Mouse (Mus musculus): Measurements from ENCODE around the gene Spty2d1. TPM values are rescaled to one million over a fixed set of nuclear protein-coding genes. Genes with fewer than 3 reads are reported as not detected.
"Not testable (repeated sequence)": the region's sequence is repeated elsewhere in the genome, so short reads cannot be mapped to it uniquely, and the experiment has no call there.

Spty2d1 gene
- total and polyA plus RNA-seq, 2 experiments from 2014 or later: 4.7 to 8.8 TPM

GRCm38 (mm10) chr7:46993079-46993478 is 15.1 kb downstream of the Spty2d1 start:
- ATAC-seq (ENCODE audit: low FRiP score) (no peak), DNase-seq (ENCODE audit: low spot score) (no peak)
- no peak overlapping the region for H3K27ac ChIP-seq (ENCODE audit: low read depth, low read length)
- H3K4me3 ChIP-seq (ENCODE audit: low read depth, low read length): no peak overlapping the region
- no peaks in the 10 kb centered on the region for H3K4me1 ChIP-seq (ENCODE audit: insufficient read depth, low read length)
- 88% methylated on average over 8 of the region's 8 CpGs for WGBS
- no peak for TF ChIP-seq CTCF (IDR thresholded peaks at IDR 0.05)
- peaks cover 42% of the 10 kb centered on the region for H3K36me3 ChIP-seq (ENCODE audit: insufficient read depth, low read length)
- H3K9ac ChIP-seq (replicated peaks; ENCODE audit: low read length, poor library complexity, severe bottlenecking): no peak overlapping the region
- no peaks in the 10 kb centered on the region for H3K9me3 ChIP-seq (ENCODE audit: low read length)
- H3K4me2 ChIP-seq (ENCODE audit: low read depth, low read length, poor library complexity, severe bottlenecking): no peak overlapping the region
- no peaks in the 10 kb centered on the region for H3K27me3 ChIP-seq (ENCODE audit: insufficient read depth, low read length)

GRCm38 (mm10) chr7:46989387-46989786 is 18.8 kb downstream of the Spty2d1 start:
- not testable (repeated sequence) for H3K9ac ChIP-seq (replicated peaks; ENCODE audit: low read length, poor library complexity, severe bottlenecking); H3K4me3 ChIP-seq (ENCODE audit: low read depth, low read length); H3K9me3 ChIP-seq (ENCODE audit: low read length); ATAC-seq (ENCODE audit: low FRiP score); H3K27ac ChIP-seq (ENCODE audit: low read depth, low read length); H3K27me3 ChIP-seq (ENCODE audit: insufficient read depth, low read length); H3K4me2 ChIP-seq (ENCODE audit: low read depth, low read length, poor library complexity, severe bottlenecking); H3K4me1 ChIP-seq (ENCODE audit: insufficient read depth, low read length); DNase-seq (ENCODE audit: low spot score)
- 82% methylated on average over 4 of the region's 4 CpGs for WGBS
- peaks cover 14% of the 10 kb centered on the region for H3K36me3 ChIP-seq (ENCODE audit: insufficient read depth, low read length)

- 57% methylated on average over 2 of the region's 2 CpGs for WGBS
- Histone ChIP-seq H3K36me3 (ENCODE audit: insufficient read depth, low read length) (peaks cover 5% of the 10 kb centered on the region; the same call in 1 of the 2 replicates), H3K27me3 (ENCODE audit: insufficient read depth, low read length) (no peaks in the 10 kb centered on the region), H3K27ac (ENCODE audit: low read depth, low read length) (no peak overlapping the region), H3K9me3 (ENCODE audit: low read length) (no peaks in the 10 kb centered on the region), H3K4me2 (ENCODE audit: low read depth, low read length, poor library complexity, severe bottlenecking) (no peak overlapping the region), H3K9ac (replicated peaks; ENCODE audit: low read length, poor library complexity, severe bottlenecking) (no peak overlapping the region), H3K4me3 (ENCODE audit: low read depth, low read length) (no peak overlapping the region), H3K4me1 (ENCODE audit: insufficient read depth, low read length) (no peaks in the 10 kb centered on the region)
- DNase-seq (ENCODE audit: low spot score) (no peak), ATAC-seq (ENCODE audit: low FRiP score) (no peak)
- no peak for TF ChIP-seq CTCF (IDR thresholded peaks at IDR 0.05)
Measured at GRCm38 (mm10) chr7:46987073-46987472, 21.1 kb downstream of the Spty2d1 start.

- H3K9me3 ChIP-seq (ENCODE audit: low read length): no peaks in the 10 kb centered on the region
Measured at GRCm38 (mm10) chr7:46986646-46987045, 21.6 kb downstream of the Spty2d1 start.

GRCm38 (mm10) chr7:46985718-46986505 is 22.3 kb downstream of the Spty2d1 start:
- H3K9me3 ChIP-seq (ENCODE audit: low read length): no peaks in the 10 kb centered on the region
- H3K4me1 ChIP-seq (ENCODE audit: insufficient read depth, low read length): no peaks in the 10 kb centered on the region
- H3K27me3 ChIP-seq (ENCODE audit: insufficient read depth, low read length): no peaks in the 10 kb centered on the region
- ATAC-seq (ENCODE audit: low FRiP score) (no peak), DNase-seq (ENCODE audit: low spot score) (no peak)
- 0 out of 2 replicates have a peak, but pooled peaks cover 2% of the 10 kb centered on the region for H3K36me3 ChIP-seq (ENCODE audit: insufficient read depth, low read length)
- WGBS: 52% methylated on average over 8 of the region's 8 CpGs
- no peak overlapping the region for H3K9ac ChIP-seq (replicated peaks; ENCODE audit: low read length, poor library complexity, severe bottlenecking)
- TF ChIP-seq CTCF (IDR thresholded peaks at IDR 0.05): no peak
- no peak overlapping the region for H3K4me2 ChIP-seq (ENCODE audit: low read depth, low read length, poor library complexity, severe bottlenecking)
- no peak overlapping the region for H3K4me3 ChIP-seq (ENCODE audit: low read depth, low read length)
- H3K27ac ChIP-seq (ENCODE audit: low read depth, low read length): no peak overlapping the region

More at GRCm38 (mm10) chr7:46986646-46987045, 21.6 kb downstream of the Spty2d1 start:
- H3K36me3 ChIP-seq (ENCODE audit: insufficient read depth, low read length): 0 out of 2 replicates have a peak, but pooled peaks cover 2% of the 10 kb centered on the region
- H3K4me2 ChIP-seq (ENCODE audit: low read depth, low read length, poor library complexity, severe bottlenecking): no peak overlapping the region
- H3K4me3 ChIP-seq (ENCODE audit: low read depth, low read length): no peak overlapping the region
- no peak overlapping the region for H3K27ac ChIP-seq (ENCODE audit: low read depth, low read length)
- no peaks in the 10 kb centered on the region for H3K4me1 ChIP-seq (ENCODE audit: insufficient read depth, low read length)
- no peak for TF ChIP-seq CTCF (IDR thresholded peaks at IDR 0.05)
- H3K9ac ChIP-seq (replicated peaks; ENCODE audit: low read length, poor library complexity, severe bottlenecking): no peak overlapping the region
- DNase-seq (ENCODE audit: low spot score) (peak; percentile 38), ATAC-seq (ENCODE audit: low FRiP score) (no peak)
- WGBS: 61% methylated on average over 5 of the region's 5 CpGs
- H3K27me3 ChIP-seq (ENCODE audit: insufficient read depth, low read length): no peaks in the 10 kb centered on the region

GRCm38 (mm10) chr7:46983280-46983679 is 24.9 kb downstream of the Spty2d1 start, which contains the start of gene Gm9999:
Gm9999 (plus strand) TSS chr7:46983580.
- no peaks in the 10 kb centered on the region for H3K4me1 ChIP-seq (ENCODE audit: insufficient read depth, low read length)
- TF ChIP-seq CTCF (IDR thresholded peaks at IDR 0.05): no peak
- no peaks in the 10 kb centered on the region for H3K9me3 ChIP-seq (ENCODE audit: low read length)
- no peak within 1 kb of the TSS for H3K27ac ChIP-seq (ENCODE audit: low read depth, low read length)
- WGBS: 98% methylated on average over 3 of the region's 3 CpGs
- H3K9ac ChIP-seq (replicated peaks; ENCODE audit: low read length, poor library complexity, severe bottlenecking): no peak within 1 kb of the TSS
- H3K27me3 ChIP-seq (ENCODE audit: insufficient read depth, low read length): no peaks in the 10 kb centered on the region
- no peaks in the 10 kb centered on the region for H3K36me3 ChIP-seq (ENCODE audit: insufficient read depth, low read length)
- no peak within 1 kb of the TSS for H3K4me3 ChIP-seq (ENCODE audit: low read depth, low read length)
- ATAC-seq (ENCODE audit: low FRiP score) (no peak), DNase-seq (ENCODE audit: low spot score) (no peak)
- no peak within 1 kb of the TSS for H3K4me2 ChIP-seq (ENCODE audit: low read depth, low read length, poor library complexity, severe bottlenecking)

Data from midbrain, postnatal 0 days (tissue).